Mouse (Mus musculus) stomach, embryonic 15.5 days (tissue): ENCODE data around the gene Bak1. TPM values are rescaled to one million over a fixed set of nuclear protein-coding genes. Genes with fewer than 3 reads are reported as not detected.
"Not testable (repeated sequence)": the region's sequence is repeated elsewhere in the genome, so short reads cannot be mapped to it uniquely, and the experiment has no call there.

Experiments
- ATAC-seq: fragments of 200-750 bp; cut with Nextera tagmentation; 2 replicates; pipeline ENCODE4 v1.8.0; 2017; ENCODE audit warnings: low read depth, moderate number of reproducible peaks, moderate TSS enrichment; ENCODE audit not compliant: insufficient read depth, low FRiP score
- H3K27ac ChIP-seq: fragments of 300-500 bp; sonication (generic); 2 replicates; pipeline ENCODE4 v1.5.1; 2015; ENCODE audit warnings: mild to moderate bottlenecking, inconsistent platforms
- H3K27me3 ChIP-seq: fragments of 300-500 bp; sonication (generic); replicated peaks from 2 replicates; pipeline ENCODE4 v1.6.1; 2015; ENCODE audit warnings: inconsistent platforms
- H3K36me3 ChIP-seq: fragments of 300-500 bp; sonication (generic); 2 replicates; pipeline ENCODE4 v1.6.1; 2015; ENCODE audit warnings: inconsistent platforms
- H3K4me1 ChIP-seq: fragments of 300-500 bp; sonication (generic); 2 replicates; pipeline ENCODE4 v1.6.1; 2015; ENCODE audit warnings: inconsistent platforms
- H3K4me2 ChIP-seq: fragments of 300-500 bp; sonication (generic); 2 replicates; pipeline ENCODE4 v1.6.1; 2015; ENCODE audit warnings: mild to moderate bottlenecking, inconsistent platforms
- H3K4me3 ChIP-seq: fragments of 300-500 bp; sonication (generic); replicated peaks from 2 replicates; pipeline ENCODE4 v1.5.1; 2015; ENCODE audit warnings: inconsistent platforms
- H3K9ac ChIP-seq: fragments of 300-500 bp; sonication (generic); 2 replicates; pipeline ENCODE4 v1.6.1; 2015; ENCODE audit warnings: inconsistent platforms
- H3K9me3 ChIP-seq: fragments of 300-500 bp; sonication (generic); 2 replicates; pipeline ENCODE4 v1.6.1; 2016; ENCODE audit warnings: inconsistent platforms
- WGBS: fragments of 180-500 bp; shearing (Covaris S2); methylation state at CpG from one replicate; pipeline ENCODE4 v1.1.7; 2015; 5-methylcytosine and 5-hydroxymethylcytosine counted together
- polyA plus RNA-seq: library from polyadenylated mRNA; unstranded; fragments of >200 nt; fragmentation: Nextera tagmentation; extraction: Ambion mirVana; gene quantifications from 2 replicates; pipeline ENCODE4 v1.2.1, GENCODE M21; 2015

Bak1 gene
- polyA plus RNA-seq, 1 experiment from 2014 or later = 4.6 TPM

DNA sequence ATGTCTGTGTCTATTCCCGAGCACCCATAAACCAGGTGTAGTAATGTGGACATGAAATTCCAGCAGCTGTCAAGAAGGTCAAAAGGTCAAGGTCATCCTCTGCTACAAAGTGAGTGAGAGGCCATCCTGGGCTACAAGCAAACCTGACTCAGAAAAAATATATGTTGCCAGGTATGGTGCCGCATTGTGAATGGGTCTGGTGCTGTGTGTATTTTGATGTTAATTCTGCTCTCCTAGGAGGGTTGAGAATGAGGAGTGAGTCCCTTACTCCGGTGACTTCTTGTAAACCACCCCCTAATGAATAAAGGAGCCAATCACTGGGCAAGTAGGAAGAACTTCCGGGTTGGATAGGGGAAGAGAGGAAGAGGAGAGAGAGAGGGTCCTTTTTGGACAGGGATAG, 31.1 kb downstream of the Bak1 start:
- no peaks in the 10 kb centered on the region for H3K36me3 ChIP-seq
- no peaks in the 10 kb centered on the region for H3K9me3 ChIP-seq
- 0 out of 2 replicates have a peak, but pooled peaks cover 6% of the 10 kb centered on the region for H3K4me1 ChIP-seq
- 74% methylated on average over 4 of the region's 4 CpGs for WGBS
- ATAC-seq = no peak
- H3K4me3 ChIP-seq = no peak overlapping the region
- no peak overlapping the region for H3K9ac ChIP-seq
- H3K27me3 ChIP-seq = no peaks in the 10 kb centered on the region
- no peak overlapping the region for H3K27ac ChIP-seq
- H3K4me2 ChIP-seq = no peak overlapping the region

DNA sequence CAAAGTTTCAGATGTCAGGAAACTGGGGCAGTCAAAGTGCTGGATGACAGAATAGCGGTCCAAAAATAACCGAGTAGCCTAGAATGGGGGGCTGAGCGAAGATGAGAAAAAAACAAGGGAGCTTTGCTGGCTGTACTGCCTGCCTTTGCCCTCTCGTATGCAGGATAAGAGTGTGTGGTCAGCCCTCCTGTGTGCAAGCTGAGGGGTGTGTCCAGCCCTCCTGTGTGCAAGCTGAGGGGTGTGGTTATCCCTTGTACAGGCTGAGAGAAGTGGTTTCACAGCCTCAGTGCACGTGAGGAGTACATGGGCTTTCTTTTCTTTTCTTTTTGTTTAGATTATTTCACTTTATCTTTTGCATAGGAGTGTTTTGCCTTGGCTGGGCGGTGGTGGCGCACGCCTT, 33.2 kb downstream of the Bak1 start:
- Histone ChIP-seq H3K27me3 (no peaks in the 10 kb centered on the region), H3K4me1 (0 out of 2 replicates have a peak, but pooled peaks cover 6% of the 10 kb centered on the region), H3K4me2 (no peak overlapping the region), H3K36me3 (no peaks in the 10 kb centered on the region), H3K9me3 (no peaks in the 10 kb centered on the region), H3K4me3 (no peak overlapping the region), H3K9ac (no peak overlapping the region), H3K27ac (no peak overlapping the region)
- 57% methylated on average over 8 of the region's 8 CpGs for WGBS
- ATAC-seq = peak; percentile 48; the same call in 1 of the 2 replicates

DNA sequence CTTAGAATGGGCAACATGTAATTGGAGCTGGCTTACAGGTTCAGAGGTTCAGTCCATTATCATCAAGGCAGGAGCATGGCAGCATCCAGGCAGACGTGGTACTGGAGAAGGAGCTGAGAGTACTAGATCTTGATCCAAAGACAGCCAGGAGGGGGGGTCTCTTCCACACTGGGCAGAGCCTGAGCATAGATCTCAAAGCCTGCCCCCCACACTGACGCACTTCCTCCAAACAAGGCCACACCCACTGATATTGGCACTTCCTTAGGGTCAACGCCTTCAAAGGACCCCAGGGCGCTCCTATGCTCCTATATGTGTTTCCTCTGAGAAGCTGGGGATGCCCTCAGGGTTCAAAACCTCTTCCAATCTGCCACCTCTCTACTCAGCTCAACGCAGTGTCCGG, 33.8 kb downstream of the Bak1 start:
- H3K36me3 ChIP-seq = no peaks in the 10 kb centered on the region
- no peak overlapping the region for H3K4me2 ChIP-seq
- H3K9ac ChIP-seq = no peak overlapping the region
- H3K9me3 ChIP-seq = no peaks in the 10 kb centered on the region
- ATAC-seq = peak; percentile 24; the same call in 1 of the 2 replicates
- H3K27me3 ChIP-seq = no peaks in the 10 kb centered on the region
- 0 out of 2 replicates have a peak, but pooled peaks cover 6% of the 10 kb centered on the region for H3K4me1 ChIP-seq
- no peak overlapping the region for H3K4me3 ChIP-seq
- WGBS = 69% methylated on average over 6 of the region's 6 CpGs
- H3K27ac ChIP-seq = no peak overlapping the region

DNA sequence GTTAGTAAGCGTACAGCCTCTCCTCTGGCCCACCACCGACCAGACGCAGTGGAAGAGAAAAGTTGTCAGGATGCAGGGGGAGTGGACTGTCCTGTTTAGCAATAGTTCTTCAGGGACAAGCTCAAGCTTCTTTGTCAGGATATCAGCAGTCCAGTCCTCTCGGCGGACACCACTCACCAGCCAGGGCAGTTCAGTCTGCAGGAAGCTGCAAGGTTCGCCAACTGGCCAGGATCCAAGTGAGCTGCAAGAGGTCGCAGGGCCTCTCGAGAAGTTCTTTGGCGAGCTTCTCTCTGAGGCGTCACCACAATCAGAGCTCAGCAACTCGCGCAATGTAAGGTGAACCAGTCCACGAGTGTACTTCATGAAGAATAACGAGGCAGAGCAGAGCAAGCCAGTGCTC, 34.4 kb downstream of the Bak1 start:
- H3K27me3 ChIP-seq = no peaks in the 10 kb centered on the region
- no peak overlapping the region for H3K9ac ChIP-seq
- no peaks in the 10 kb centered on the region for H3K9me3 ChIP-seq
- H3K4me2 ChIP-seq = no peak overlapping the region
- peak overlapping the region; percentile 22; the same call in 1 of the 2 replicates for H3K27ac ChIP-seq
- no peaks in the 10 kb centered on the region for H3K36me3 ChIP-seq
- no peak for ATAC-seq
- H3K4me1 ChIP-seq = 0 out of 2 replicates have a peak, but pooled peaks cover 6% of the 10 kb centered on the region
- 60% methylated on average over 14 of the region's 14 CpGs for WGBS
- H3K4me3 ChIP-seq = no peak overlapping the region

DNA sequence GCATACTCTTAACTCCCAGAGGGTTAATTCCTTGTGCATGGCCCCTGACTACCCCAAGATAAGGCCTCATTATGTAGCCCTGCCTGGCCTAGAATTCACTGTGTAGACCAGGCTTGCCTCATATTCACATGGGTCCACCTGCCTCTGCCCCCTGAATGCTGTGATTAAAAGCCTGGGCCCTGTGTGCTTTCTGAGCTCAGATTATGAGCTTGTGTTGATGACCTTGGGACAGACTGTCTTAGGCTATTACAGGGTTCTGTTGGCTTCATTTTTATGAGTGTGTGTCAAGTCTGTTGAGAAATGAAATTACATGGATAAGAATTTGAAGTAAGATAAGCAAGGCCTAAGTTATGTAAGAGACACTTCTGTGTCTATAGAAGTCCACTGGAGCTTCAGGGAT, 38.3 kb downstream of the Bak1 start:
- no peak for ATAC-seq
- Histone ChIP-seq H3K4me2 (no peak overlapping the region), H3K27me3 (no peaks in the 10 kb centered on the region), H3K9me3 (no peaks in the 10 kb centered on the region), H3K4me3 (no peak overlapping the region), H3K27ac (no peak overlapping the region), H3K36me3 (no peaks in the 10 kb centered on the region), H3K9ac (no peak overlapping the region), H3K4me1 (0 out of 2 replicates have a peak, but pooled peaks cover 6% of the 10 kb centered on the region)

DNA sequence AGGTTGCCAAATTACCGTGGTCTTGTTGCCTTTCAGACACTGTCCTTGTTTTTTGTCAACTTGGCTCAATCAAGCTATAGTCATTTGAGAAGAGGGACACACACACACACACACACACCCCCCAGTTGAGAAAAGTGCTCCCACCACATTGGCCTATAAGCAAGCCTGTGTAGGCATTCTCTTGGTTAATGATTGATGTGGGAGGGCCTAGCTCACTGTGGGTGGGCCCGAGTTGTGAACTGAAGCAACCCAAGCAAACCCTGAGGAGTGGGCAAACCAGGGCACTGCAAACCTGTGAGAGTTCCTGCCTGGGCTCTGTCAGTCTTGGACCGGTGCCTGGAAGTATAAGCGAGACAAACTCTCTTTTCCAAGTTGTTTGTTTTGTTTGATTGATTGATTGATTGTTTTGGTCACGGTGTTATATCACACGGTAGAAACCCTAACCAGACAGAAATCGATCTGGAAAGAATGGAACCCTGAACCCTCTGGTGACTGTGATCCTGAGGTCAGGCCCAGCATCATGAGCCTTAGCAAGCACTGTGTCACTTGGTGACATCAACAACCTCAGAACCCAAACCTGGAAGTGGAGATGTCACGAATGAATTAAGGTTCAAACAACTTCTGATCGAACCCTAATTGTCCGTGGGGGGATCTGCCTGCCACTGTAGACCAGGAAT, 43.2 kb downstream of the Bak1 start:
- H3K4me2 ChIP-seq = no peak overlapping the region
- H3K9me3 ChIP-seq = no peaks in the 10 kb centered on the region
- no peaks in the 10 kb centered on the region for H3K36me3 ChIP-seq
- H3K27ac ChIP-seq = no peak overlapping the region
- no peak overlapping the region for H3K4me3 ChIP-seq
- no peak; the same call in 1 of the 2 replicates for ATAC-seq
- 68% methylated on average over 10 of the region's 10 CpGs for WGBS
- no peaks in the 10 kb centered on the region for H3K27me3 ChIP-seq
- H3K9ac ChIP-seq = no peak overlapping the region
- H3K4me1 ChIP-seq = no peaks in the 10 kb centered on the region

DNA sequence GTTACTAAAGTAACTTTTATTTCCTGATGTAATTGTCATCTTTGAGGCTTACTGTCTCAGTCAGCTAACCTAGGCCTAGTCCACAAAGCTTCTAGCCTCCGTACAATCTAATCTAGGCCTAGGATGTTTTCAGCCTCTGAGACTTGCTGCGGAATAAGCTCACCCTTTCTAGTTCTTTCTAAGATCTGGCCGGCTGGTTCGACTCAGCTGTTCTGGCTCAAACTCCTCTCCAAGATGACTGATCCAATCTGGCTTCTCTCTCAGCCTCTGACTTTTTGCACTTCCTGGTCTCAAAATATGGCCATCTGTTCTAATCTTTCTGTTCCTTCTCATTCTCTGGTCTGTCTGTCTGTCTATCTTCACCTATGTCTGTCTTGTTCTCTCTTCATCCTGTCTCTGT, 45.4 kb downstream of the Bak1 start:
- H3K36me3 ChIP-seq = peaks cover 10% of the 10 kb centered on the region; the same call in 1 of the 2 replicates
- no peaks in the 10 kb centered on the region for H3K9me3 ChIP-seq
- no peaks in the 10 kb centered on the region for H3K4me1 ChIP-seq
- no peak overlapping the region for H3K9ac ChIP-seq
- no peaks in the 10 kb centered on the region for H3K27me3 ChIP-seq
- no peak overlapping the region for H3K27ac ChIP-seq
- no peak overlapping the region for H3K4me2 ChIP-seq
- WGBS = 63% methylated on average over 4 of the region's 4 CpGs
- no peak overlapping the region for H3K4me3 ChIP-seq
- no peak for ATAC-seq

DNA sequence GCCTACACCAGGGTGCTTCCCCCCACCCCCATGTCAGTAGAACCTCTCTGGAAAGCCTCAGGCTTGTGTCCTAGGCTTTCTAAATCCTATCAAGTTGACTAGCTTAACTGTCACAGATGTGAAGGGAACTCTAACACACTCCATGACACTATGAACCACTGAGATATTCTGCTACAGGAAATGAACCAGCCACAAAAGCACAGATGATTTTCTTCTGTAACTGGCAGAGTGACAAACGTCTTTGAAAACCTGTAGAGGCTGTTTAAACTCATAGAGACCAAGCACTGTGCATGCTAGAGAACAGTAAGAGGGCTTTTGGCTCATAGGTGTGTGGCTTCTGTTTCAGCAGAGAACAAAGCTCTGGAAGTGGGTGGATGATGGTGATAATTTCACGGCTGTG, 47.8 kb downstream of the Bak1 start:
- Histone ChIP-seq H3K27me3 (no peaks in the 10 kb centered on the region), H3K27ac (no peak overlapping the region), H3K9me3 (no peaks in the 10 kb centered on the region), H3K9ac (no peak overlapping the region), H3K4me2 (no peak overlapping the region), H3K4me1 (peaks cover 4% of the 10 kb centered on the region; the same call in 1 of the 2 replicates), H3K4me3 (no peak overlapping the region), H3K36me3 (peaks cover 25% of the 10 kb centered on the region)
- WGBS = 46% methylated on average over 2 of the region's 2 CpGs
- ATAC-seq = no peak

DNA sequence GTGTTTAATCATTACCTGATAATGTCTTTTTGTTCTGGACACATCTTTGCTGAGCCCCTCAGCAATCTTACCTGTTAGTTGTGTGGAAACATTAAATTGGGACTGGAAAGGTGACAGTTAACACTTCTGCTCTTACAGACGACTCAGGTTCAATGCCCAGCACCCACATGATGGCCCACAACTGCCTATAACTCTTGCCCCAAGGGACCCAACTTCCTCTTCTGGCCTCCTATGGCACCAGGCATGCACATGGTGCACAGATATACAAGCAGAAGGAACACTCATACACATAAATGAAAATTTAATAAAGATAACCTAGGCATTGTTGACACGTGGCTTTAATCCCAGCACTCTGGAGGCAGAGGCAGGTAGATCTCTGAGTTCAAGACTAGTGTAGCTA, 49.4 kb downstream of the Bak1 start:
- Histone ChIP-seq H3K27ac (no peak overlapping the region), H3K27me3 (no peaks in the 10 kb centered on the region), H3K4me2 (no peak overlapping the region), H3K9ac (no peak overlapping the region), H3K9me3 (no peaks in the 10 kb centered on the region), H3K36me3 (peaks cover 28% of the 10 kb centered on the region), H3K4me1 (peaks cover 11% of the 10 kb centered on the region), H3K4me3 (no peak overlapping the region)
- 75% methylated on average over 2 of the region's 2 CpGs for WGBS
- no peak for ATAC-seq

DNA sequence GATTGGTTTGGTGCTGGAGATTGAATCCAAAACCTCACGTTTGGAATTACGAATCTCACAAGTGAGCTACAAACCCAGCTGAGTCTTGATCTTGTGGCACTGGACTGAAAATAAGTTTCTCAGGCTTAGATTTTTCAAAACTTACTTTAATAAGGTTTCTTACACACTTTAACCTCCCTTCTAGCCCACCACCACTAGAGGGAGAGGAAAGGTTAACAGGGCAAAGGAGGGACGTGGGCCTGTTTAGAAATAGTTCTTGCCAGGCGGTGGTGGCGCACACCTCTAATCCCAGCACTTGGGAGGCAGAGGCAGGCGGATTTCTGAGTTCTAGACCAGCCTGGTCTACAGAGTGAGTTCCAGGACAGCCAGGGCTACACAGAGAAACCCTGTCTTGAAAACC, 51.5 kb downstream of the Bak1 start:
- Histone ChIP-seq H3K36me3 (peaks cover 28% of the 10 kb centered on the region), H3K4me1 (peaks cover 21% of the 10 kb centered on the region)
- H3K4me3 ChIP-seq, H3K9ac ChIP-seq, H3K27ac ChIP-seq, H3K9me3 ChIP-seq, H3K27me3 ChIP-seq, ATAC-seq, H3K4me2 ChIP-seq: not testable (repeated sequence)
- 87% methylated on average over 6 of the region's 6 CpGs for WGBS

DNA sequence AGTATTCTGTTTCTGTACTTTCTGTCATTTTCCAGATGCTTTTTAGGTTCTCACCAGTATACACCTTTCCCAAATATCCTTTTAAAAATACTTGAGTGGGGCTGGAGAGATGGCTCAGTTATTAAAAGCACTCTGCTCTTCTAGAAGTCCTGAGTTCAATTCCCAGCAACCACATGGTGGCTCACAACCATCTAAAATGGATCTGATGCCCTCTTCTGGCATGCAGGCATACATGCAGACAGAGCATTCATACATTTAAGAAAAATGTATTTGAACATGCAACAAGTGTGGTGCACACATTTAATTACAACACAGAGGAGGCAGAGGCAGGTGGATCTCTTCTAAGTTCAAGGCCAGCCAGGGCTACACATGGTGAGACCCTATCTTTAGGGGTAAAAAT, 53.4 kb downstream of the Bak1 start:
- Histone ChIP-seq H3K36me3 (peaks cover 28% of the 10 kb centered on the region), H3K4me3 (no peak overlapping the region), H3K4me2 (no peak overlapping the region), H3K27me3 (no peaks in the 10 kb centered on the region), H3K9ac (no peak overlapping the region), H3K4me1 (peaks cover 37% of the 10 kb centered on the region), H3K9me3 (no peaks in the 10 kb centered on the region), H3K27ac (no peak overlapping the region)
- ATAC-seq = no peak

DNA sequence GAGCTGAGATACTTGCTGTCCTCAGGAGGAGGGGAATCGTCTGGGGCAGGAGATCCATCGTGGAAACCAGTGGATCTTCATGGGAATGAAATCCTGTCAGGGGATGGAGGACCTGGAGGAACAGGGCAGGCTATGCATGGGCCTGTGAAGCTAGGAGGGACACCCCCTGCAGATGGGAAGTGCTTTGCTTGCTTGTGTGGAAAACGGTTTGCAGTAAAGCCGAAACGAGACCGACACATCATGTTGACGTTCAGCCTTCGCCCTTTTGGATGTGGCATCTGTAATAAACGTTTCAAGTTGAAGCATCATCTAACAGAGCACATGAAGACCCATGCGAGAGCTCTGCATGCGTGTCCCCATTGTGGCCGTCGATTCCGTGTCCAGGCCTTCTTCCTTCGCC, 54.3 kb downstream of the Bak1 start:
- H3K27me3 ChIP-seq = no peaks in the 10 kb centered on the region
- H3K36me3 ChIP-seq = peaks cover 28% of the 10 kb centered on the region
- H3K9me3 ChIP-seq = no peaks in the 10 kb centered on the region
- WGBS = 87% methylated on average over 15 of the region's 15 CpGs
- no peak for ATAC-seq
- H3K4me3 ChIP-seq = no peak overlapping the region
- no peak overlapping the region for H3K9ac ChIP-seq
- H3K4me2 ChIP-seq = peak overlapping the region; percentile 91; the same call in 1 of the 2 replicates
- H3K27ac ChIP-seq = no peak overlapping the region
- peaks cover 37% of the 10 kb centered on the region for H3K4me1 ChIP-seq
